ENCODE assay signal across 31 mouse cellular contexts in the genomic region with DNA sequence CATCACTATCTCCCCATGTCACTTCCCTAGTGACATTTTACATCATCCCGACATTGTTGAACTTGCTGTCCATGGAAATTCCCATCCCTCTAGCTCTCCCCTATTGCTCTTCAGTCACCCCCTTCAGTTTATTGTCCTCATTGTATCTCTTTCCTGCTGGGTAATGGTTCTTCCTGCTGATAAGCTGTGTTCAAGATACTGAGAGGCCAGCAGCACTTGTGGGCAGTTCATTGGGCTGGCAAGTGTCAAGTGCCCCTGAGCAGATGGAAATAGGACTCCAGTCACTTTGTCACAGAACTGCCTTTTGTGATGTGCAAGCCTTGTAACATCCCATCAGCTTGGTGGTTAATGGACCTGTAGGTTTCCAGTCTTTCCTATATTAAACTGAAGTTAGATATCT.
DNase-seq lines count a peak whose midpoint lies in the region; ATAC-seq lines count a peak whose summit lies in the region.
"Had no signal": no experiment of that assay in that cellular context is flagged by ENCODE, and none has a peak within 500 bp of the region (broad histone marks: within the 10 kb centered on the region; RNA-seq: fewer than 3 reads in every experiment).

No protein-coding gene starts in this region.

- H3K9me3 ChIP-seq in liver, embryonic 11.5 days (ENCODE audit: control insufficient read depth, low read length) = no peaks in the 10 kb centered on the region
- H3K9me3 ChIP-seq in liver, embryonic 12.5 days (replicated peaks) = no peaks in the 10 kb centered on the region
- no peaks in the 10 kb centered on the region for H3K9me3 ChIP-seq in hindbrain, embryonic 11.5 days (ENCODE audit: control insufficient read depth, low read length)
- H3K9me3 ChIP-seq: forebrain, embryonic 10.5 days; forebrain, embryonic 13.5 days; heart, embryonic 10.5 days; heart, embryonic 13.5 days; hindbrain, embryonic 10.5 days had no signal

- no peak overlapping the region for H3K4me2 ChIP-seq in liver, embryonic 11.5 days
- no peak overlapping the region for H3K4me2 ChIP-seq in liver, embryonic 12.5 days
- no peak overlapping the region for H3K4me2 ChIP-seq in hindbrain, embryonic 11.5 days (replicated peaks; ENCODE audit: low read depth, low read length)
- H3K4me2 ChIP-seq: forebrain, embryonic 13.5 days; heart, embryonic 13.5 days; hindbrain, embryonic 14.5 days had no signal

- H3K36me3 ChIP-seq in liver, embryonic 11.5 days (ENCODE audit: control insufficient read depth, insufficient read depth, low read length) = no peaks in the 10 kb centered on the region
- H3K36me3 ChIP-seq in liver, embryonic 12.5 days = no peaks in the 10 kb centered on the region
- no peaks in the 10 kb centered on the region for H3K36me3 ChIP-seq in hindbrain, embryonic 11.5 days (ENCODE audit: control insufficient read depth, insufficient read depth, low read length)
- H3K36me3 ChIP-seq: forebrain, embryonic 10.5 days; G1E; heart, embryonic 10.5 days; heart, embryonic 13.5 days; hindbrain, embryonic 10.5 days had no signal

- H3K9ac ChIP-seq in liver, embryonic 11.5 days (ENCODE audit: low read depth, low read length) = no peak overlapping the region
- no peak overlapping the region for H3K9ac ChIP-seq in liver, embryonic 12.5 days
- no peak overlapping the region for H3K9ac ChIP-seq in hindbrain, embryonic 11.5 days (ENCODE audit: low read depth, low read length)
- H3K9ac ChIP-seq: forebrain, embryonic 13.5 days; heart, embryonic 13.5 days; hindbrain, embryonic 14.5 days had no signal

- WGBS in liver, embryonic 11.5 days = 12% methylated on average over 1 of the region's 1 CpGs
- 4% methylated on average over 1 of the region's 1 CpGs for WGBS in liver, embryonic 12.5 days (ENCODE audit: insufficient replicate concordance)
- WGBS in hindbrain, embryonic 11.5 days = 33% methylated on average over 1 of the region's 1 CpGs

- H3K27ac ChIP-seq in liver, embryonic 11.5 days (ENCODE audit: low read depth, low read length) = no peak overlapping the region
- H3K27ac ChIP-seq in liver, embryonic 12.5 days = no peak overlapping the region
- H3K27ac ChIP-seq in hindbrain, embryonic 11.5 days (ENCODE audit: low read depth, low read length) = no peak overlapping the region
- H3K27ac ChIP-seq: forebrain, embryonic 10.5 days; forebrain, embryonic 13.5 days; heart, embryonic 10.5 days; heart, embryonic 13.5 days; hindbrain, embryonic 10.5 days; hindbrain, embryonic 14.5 days; hindbrain, postnatal 0 days had no signal

- H3K4me3 ChIP-seq in liver, embryonic 11.5 days (ENCODE audit: low read depth, low read length) = no peak overlapping the region
- no peak overlapping the region for H3K4me3 ChIP-seq in liver, embryonic 12.5 days
- H3K4me3 ChIP-seq in hindbrain, embryonic 11.5 days (ENCODE audit: low read depth, low read length) = no peak overlapping the region
- H3K4me3 ChIP-seq: forebrain, embryonic 10.5 days; forebrain, embryonic 13.5 days; heart, embryonic 10.5 days; heart, embryonic 13.5 days; hindbrain, embryonic 10.5 days had no signal

- peaks cover 2% of the 10 kb centered on the region; the same call in 1 of the 2 replicates for H3K4me1 ChIP-seq in liver, embryonic 11.5 days (replicated peaks; ENCODE audit: control insufficient read depth, insufficient read depth, low read length)
- H3K4me1 ChIP-seq in liver, embryonic 12.5 days = no peaks in the 10 kb centered on the region
- no peaks in the 10 kb centered on the region for H3K4me1 ChIP-seq in hindbrain, embryonic 11.5 days (replicated peaks; ENCODE audit: control insufficient read depth, insufficient read depth, low read length)
- H3K4me1 ChIP-seq: forebrain, embryonic 13.5 days; hindbrain, embryonic 10.5 days had no signal

- no peaks in the 10 kb centered on the region for H3K27me3 ChIP-seq in liver, embryonic 11.5 days (replicated peaks; ENCODE audit: control insufficient read depth, insufficient read depth, low read length)
- H3K27me3 ChIP-seq in liver, embryonic 12.5 days (replicated peaks) = no peaks in the 10 kb centered on the region
- no peaks in the 10 kb centered on the region for H3K27me3 ChIP-seq in hindbrain, embryonic 11.5 days (ENCODE audit: control insufficient read depth, insufficient read depth, low read length)
- H3K27me3 ChIP-seq: CH12.LX; heart, embryonic 13.5 days had no signal

- peak; percentile 1 for DNase-seq in embryo, embryonic 9.5 days (ENCODE audit: extremely low spot score)
- no peak for DNase-seq in embryo, embryonic 10.5 days (ENCODE audit: low spot score)
- DNase-seq in liver, embryonic 11.5 days (ENCODE audit: low spot score) = no peak
- DNase-seq in 416B (ENCODE audit: low read depth) = peak; percentile 1
- peak; percentile 14 for DNase-seq in lung, postnatal 25 days (ENCODE audit: low spot score)
- DNase-seq in gastrocnemius, postnatal 4 days (ENCODE audit: low spot score in 2 of 2) = no peak
- DNase-seq in hindbrain, embryonic 11.5 days (ENCODE audit: low spot score) = no peak
- DNase-seq: adrenal gland, postnatal 10 days; adrenal gland, postnatal 36 days; B cell, adult 2 months; cerebellum, adult 2 months; cerebellum, adult 9-11 months; cerebellum, postnatal 25 days; embryo, embryonic 11 days; gastrocnemius, postnatal 10 days; gastrocnemius, postnatal 36 days; heart, adult 18-20 months; heart, postnatal 10 days; heart, postnatal 36 days had no signal

- peak; percentile 51 for ATAC-seq in liver, embryonic 11.5 days (replicated peaks; ENCODE audit: low FRiP score)
- ATAC-seq in liver, embryonic 12.5 days = no peak
- ATAC-seq in hindbrain, embryonic 11.5 days (ENCODE audit: low FRiP score) = no peak
- ATAC-seq: forebrain, embryonic 13.5 days; hindbrain, postnatal 0 days; inflammation-experienced regulatory T-cells, adult 6 months; Patski had no signal

Comparison
In these comparisons a context has a peak if more than half of its experiments do, and no peak if none do; other contexts are left out.
1. DNase-seq: peak in embryo, embryonic 9.5 days (single experiment), 416B (single experiment) and lung, postnatal 25 days (single experiment); none in embryo, embryonic 10.5 days (single experiment), liver, embryonic 11.5 days (single experiment), gastrocnemius, postnatal 4 days (0 of 2) and hindbrain, embryonic 11.5 days (single experiment).